Mouse (Mus musculus): ENCODE data around the gene Zfp987. TPM values are rescaled to one million over a fixed set of nuclear protein-coding genes. Genes with fewer than 3 reads are reported as not detected.

Gene Zfp987
- total RNA-seq, 2 experiments from 2014 or later, result not detected

GRCm38 (mm10) chr4:146173378-146174226 lies 76.5 kb downstream of the Zfp987 start:
- DNase-seq, result peak in 1 of 2 experiments; percentile 3

Other genes starting within 250 kb of the Zfp987 start
- not detected for gene Zfp986, start 228.5 kb upstream of the Zfp987 start, total RNA-seq (2021)
- gene Zfp600, start 59.5 kb downstream of the Zfp987 start, total RNA-seq (2021), result not detected